Mouse (Mus musculus) lung, postnatal 0 days (tissue): ENCODE data around the gene Ttc34.

Experiments
- CTCF ChIP-seq: IDR thresholded peaks from 2 replicates; pipeline ENCODE4 v1.5.1; 2016; ENCODE audit warnings: antibody characterized with exemption, mild to moderate bottlenecking
- EP300 ChIP-seq: IDR thresholded peaks from 2 replicates; pipeline ENCODE4 v1.6.1; 2016; ENCODE audit warnings: antibody characterized with exemption, mild to moderate bottlenecking, control low read depth

GRCm38 (mm10) chr4:154858601-154859000 lies 21.3 kb downstream of the Ttc34 start:
- no peak for TF ChIP-seq CTCF
- no peak for TF ChIP-seq EP300
